Mouse (Mus musculus) C2C12 (cell line): ENCODE data around the gene Cyb5b.

Experiments used
- CEBPB ChIP-seq: IDR thresholded peaks from one replicate; pipeline ENCODE4 v1.6.1; 2011; ENCODE audit warnings: low read depth, mild to moderate bottlenecking, control low read depth, moderate library complexity
- CTCF ChIP-seq: IDR thresholded peaks from one replicate; pipeline ENCODE4 v1.5.1; 2011; ENCODE audit not compliant: control insufficient read depth, insufficient read depth, insufficient read length
- MAX ChIP-seq: IDR thresholded peaks from one replicate; pipeline ENCODE4 v1.6.1; 2011; ENCODE audit warnings: mild to moderate bottlenecking, control low read depth
- MYOD1 ChIP-seq: IDR thresholded peaks from one replicate; pipeline ENCODE4 v1.6.1; 2011; ENCODE audit warnings: low read depth; ENCODE audit not compliant: control insufficient read depth, insufficient read length

DNA sequence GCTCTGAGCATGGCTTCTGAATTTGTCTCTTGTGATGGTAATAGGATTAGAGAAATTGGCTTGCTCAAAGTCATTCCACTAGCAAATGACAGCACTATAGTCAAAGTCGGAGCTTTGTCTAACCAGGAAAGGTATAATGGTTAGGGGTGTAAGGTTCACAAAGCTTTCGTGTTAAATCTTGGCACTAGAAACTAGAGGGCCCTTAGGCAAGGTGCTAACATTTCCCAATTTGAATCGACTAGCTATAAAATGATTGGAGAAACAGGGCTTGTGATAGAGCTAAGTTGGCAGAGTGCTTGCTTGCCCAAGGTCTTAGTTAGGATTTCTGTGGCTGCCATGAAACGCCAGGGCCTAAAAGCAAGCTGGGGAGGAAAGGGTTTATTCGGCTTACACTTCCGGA, 20.4 kb upstream of the Cyb5b start:
- TF ChIP-seq MYOD1 (no peak), CTCF (no peak), CEBPB (no peak), MAX (no peak)
